Mouse (Mus musculus) erythroblast, embryonic 14.5 days (primary cell): ENCODE results near the gene Tmem45a. TPM values are rescaled to one million over a fixed set of nuclear protein-coding genes. Genes with fewer than 3 reads are reported as not detected.
"Not testable (repeated sequence)": the region's sequence is repeated elsewhere in the genome, so short reads cannot be mapped to it uniquely, and the experiment has no call there.

ENCODE experiments used
- H3K27me3 ChIP-seq: 2 replicates; pipeline ENCODE4 v1.6.1; 2012; ENCODE audit warnings: inconsistent platforms; ENCODE audit not compliant: control insufficient read depth
- H3K36me3 ChIP-seq: 2 replicates; pipeline ENCODE4 v1.6.1; 2012; ENCODE audit warnings: mild to moderate bottlenecking, inconsistent platforms; ENCODE audit not compliant: control insufficient read depth
- H3K4me1 ChIP-seq: 2 replicates; pipeline ENCODE4 v1.6.1; 2012; ENCODE audit warnings: inconsistent platforms; ENCODE audit not compliant: control insufficient read depth
- H3K4me3 ChIP-seq: replicated peaks from 2 replicates; pipeline ENCODE3; 2012; ENCODE audit warnings: moderate library complexity, mild to moderate bottlenecking, inconsistent platforms
- H3K9me3 ChIP-seq: 2 replicates; pipeline ENCODE4 v1.6.1; 2012; ENCODE audit warnings: low read length, inconsistent platforms, mixed read lengths; ENCODE audit not compliant: control insufficient read depth
- GATA1 ChIP-seq: IDR thresholded peaks from 2 replicates; pipeline ENCODE4 v1.6.1; 2012; ENCODE audit warnings: low read length, inconsistent platforms, mixed read lengths
- TAL1 ChIP-seq: IDR thresholded peaks from 3 replicates; pipeline ENCODE4 v1.6.1; 2012; ENCODE audit warnings: low read length, inconsistent platforms, mixed read lengths
- polyA plus RNA-seq: library from polyadenylated mRNA; stranded (reverse); fragments of >175 nt; gene quantifications from 2 replicates; pipeline ENCODE4 v1.2.3, GENCODE M21; 2012

Gene Tmem45a
- polyA plus RNA-seq: not detected in 2 replicates

GRCm38 (mm10) chr16:56885824-56886615 is at the start of gene Tmem45a:
TSS of gene Tmem45a (minus strand) at chr16:56886166.
- Histone ChIP-seq H3K36me3 (no peaks in the 10 kb centered on the region), H3K4me1 (peaks cover 7% of the 10 kb centered on the region), H3K27me3 (no peaks in the 10 kb centered on the region), H3K9me3 (no peaks in the 10 kb centered on the region), H3K4me3 (peak within 1 kb of the TSS; percentile 56)
- TF ChIP-seq TAL1: no peak
- TF ChIP-seq GATA1: no peak

GRCm38 (mm10) chr16:56928023-56928422 is 42.1 kb upstream of the Tmem45a start, which contains the start of gene Lnp1:
TSS of gene Lnp1 (minus strand) at chr16:56928061.
- no peaks in the 10 kb centered on the region for H3K4me1 ChIP-seq
- TF ChIP-seq GATA1 (no peak), TAL1 (no peak)
- H3K27me3 ChIP-seq: no peaks in the 10 kb centered on the region
- H3K4me3 ChIP-seq: no peak within 1 kb of the TSS
- H3K36me3 ChIP-seq: no peaks in the 10 kb centered on the region
- peaks cover under 1% of the 10 kb centered on the region; the same call in 1 of the 2 replicates for H3K9me3 ChIP-seq

DNA sequence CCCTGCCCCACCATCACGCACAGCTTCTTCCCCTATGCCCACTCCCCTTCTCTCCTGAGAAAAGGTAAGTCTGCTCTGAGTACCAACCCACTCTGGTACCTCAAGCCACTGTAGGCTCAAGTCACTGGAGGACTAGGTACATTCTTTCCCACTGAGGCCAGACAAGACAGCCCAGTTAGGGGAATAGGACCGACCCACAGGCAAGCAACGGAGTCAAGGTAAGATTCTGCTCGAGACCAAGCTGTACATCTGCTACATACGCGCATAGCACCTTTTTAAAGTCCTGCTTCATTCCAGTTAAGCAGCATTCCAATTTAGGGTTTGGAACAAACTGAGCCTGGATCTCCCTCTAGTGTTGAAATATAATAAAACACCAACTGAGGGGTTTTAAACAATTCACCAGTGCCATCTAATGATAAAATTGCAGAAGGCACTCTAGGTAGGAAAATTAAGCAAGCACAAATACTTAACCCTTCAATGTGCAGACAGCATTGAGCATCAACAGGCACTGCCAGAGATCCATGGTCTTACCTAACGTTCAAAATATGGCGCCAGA is 34.2 kb upstream of the Tmem45a start:
- Histone ChIP-seq H3K36me3 (no peaks in the 10 kb centered on the region), H3K27me3 (no peaks in the 10 kb centered on the region), H3K9me3 (peaks cover 2% of the 10 kb centered on the region; the same call in 1 of the 2 replicates), H3K4me1 (no peaks in the 10 kb centered on the region), H3K4me3 (no peak overlapping the region)
- TF ChIP-seq TAL1 (no peak), GATA1 (no peak)

- H3K27me3 ChIP-seq: no peaks in the 10 kb centered on the region
- no peaks in the 10 kb centered on the region for H3K36me3 ChIP-seq
- no peaks in the 10 kb centered on the region for H3K4me1 ChIP-seq
- peaks cover 2% of the 10 kb centered on the region; the same call in 1 of the 2 replicates for H3K9me3 ChIP-seq
- no peak overlapping the region for H3K4me3 ChIP-seq
- no peak for TF ChIP-seq GATA1
- no peak for TF ChIP-seq TAL1
Measured at GRCm38 (mm10) chr16:56917230-56917629, 31.3 kb upstream of the Tmem45a start.

GRCm38 (mm10) chr16:56908986-56909385 is 23.0 kb upstream of the Tmem45a start:
- TF ChIP-seq TAL1: no peak
- no peak for TF ChIP-seq GATA1
- no peaks in the 10 kb centered on the region for H3K9me3 ChIP-seq
- H3K36me3 ChIP-seq: no peaks in the 10 kb centered on the region
- H3K4me1 ChIP-seq: no peaks in the 10 kb centered on the region
- H3K4me3 ChIP-seq: no peak overlapping the region
- H3K27me3 ChIP-seq: no peaks in the 10 kb centered on the region

GRCm38 (mm10) chr16:56902206-56902605 is 16.2 kb upstream of the Tmem45a start:
- H3K36me3 ChIP-seq, H3K4me3 ChIP-seq, H3K27me3 ChIP-seq, H3K4me1 ChIP-seq, H3K9me3 ChIP-seq: not testable (repeated sequence)

- TF ChIP-seq TAL1 (no peak), GATA1 (no peak)
- no peak overlapping the region for H3K4me3 ChIP-seq
- H3K36me3 ChIP-seq: no peaks in the 10 kb centered on the region
Measured at GRCm38 (mm10) chr16:56891583-56891982, 5.6 kb upstream of the Tmem45a start.

DNA sequence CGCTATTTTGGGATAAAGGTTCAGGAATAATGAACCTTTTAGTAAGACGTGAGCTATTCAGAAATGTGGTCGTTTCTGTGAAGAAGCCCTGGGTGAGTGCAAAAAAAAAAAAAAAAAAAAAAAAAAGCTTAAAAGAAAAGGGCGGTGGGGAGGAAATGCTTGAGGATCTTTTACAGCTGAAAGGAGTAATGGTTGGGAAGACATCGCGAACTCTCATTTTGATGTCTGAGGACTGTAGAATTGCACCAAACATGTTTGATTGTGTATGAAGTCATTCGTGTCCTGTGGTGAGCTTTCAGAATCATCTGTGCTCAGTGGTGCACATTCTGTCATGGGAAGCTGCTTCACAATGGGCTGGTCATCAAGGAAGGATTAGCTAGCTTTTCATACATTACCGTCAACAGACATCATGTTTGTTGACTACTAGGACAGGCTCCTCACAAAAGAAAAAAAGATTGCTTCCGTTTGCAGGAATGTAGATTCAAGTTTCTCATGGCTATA is 700 bp upstream of the Tmem45a start:
- H3K4me1 ChIP-seq: peaks cover 7% of the 10 kb centered on the region

More at GRCm38 (mm10) chr16:56891583-56891982, 5.6 kb upstream of the Tmem45a start:
- H3K4me1 ChIP-seq: no peaks in the 10 kb centered on the region
- H3K9me3 ChIP-seq: no peaks in the 10 kb centered on the region
- H3K27me3 ChIP-seq: no peaks in the 10 kb centered on the region

DNA sequence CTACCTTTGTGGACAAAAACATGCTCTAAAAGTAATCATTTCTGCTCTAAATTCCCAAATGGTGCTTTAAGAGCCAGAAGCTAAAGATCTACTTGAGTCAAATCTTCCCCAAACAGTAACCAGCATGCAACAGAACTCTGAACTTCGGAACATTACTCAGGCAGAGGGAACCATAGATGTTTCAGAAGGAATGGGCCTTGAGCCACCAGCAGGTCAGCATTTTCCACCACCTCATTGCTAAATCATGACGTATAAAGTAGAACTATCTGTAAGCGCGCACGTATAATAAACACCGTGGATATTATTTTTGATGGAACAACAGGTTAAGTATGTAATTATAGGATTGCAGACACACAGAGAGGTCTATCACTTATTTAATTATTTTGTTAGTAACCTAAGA is 1.2 kb downstream of the Tmem45a start:
- no peak overlapping the region for H3K4me3 ChIP-seq
- TF ChIP-seq TAL1: no peak
- TF ChIP-seq GATA1: no peak
- H3K36me3 ChIP-seq: no peaks in the 10 kb centered on the region
- no peaks in the 10 kb centered on the region for H3K27me3 ChIP-seq
- no peaks in the 10 kb centered on the region for H3K9me3 ChIP-seq
- peaks cover 7% of the 10 kb centered on the region for H3K4me1 ChIP-seq

More for the DNA sequence above, 700 bp upstream of the Tmem45a start:
- Histone ChIP-seq H3K9me3 (no peaks in the 10 kb centered on the region), H3K4me3 (peak overlapping the region; percentile 56), H3K36me3 (no peaks in the 10 kb centered on the region), H3K27me3 (no peaks in the 10 kb centered on the region)
- no peak for TF ChIP-seq TAL1
- no peak for TF ChIP-seq GATA1
